Mouse (Mus musculus) embryonic fibroblast, embryonic 13.5 days (primary cell): Measurements from ENCODE around the gene Kctd2.

Experiments used
- CTCF ChIP-seq: IDR thresholded peaks from 2 replicates; pipeline ENCODE4 v1.5.1; 2011; ENCODE audit warnings: mild to moderate bottlenecking, control low read depth, low read length, moderate library complexity, borderline replicate concordance; ENCODE audit not compliant: insufficient read depth
- POLR2A ChIP-seq: IDR thresholded peaks from 2 replicates; pipeline ENCODE4 v1.6.1; 2011; ENCODE audit warnings: low read depth, mild to moderate bottlenecking, control low read depth, low read length, moderate library complexity

GRCm38 (mm10) chr11:115381743-115382539 is 38.0 kb upstream of the Kctd2 start, which contains the start of gene Cdr2l:
- no peak for TF ChIP-seq CTCF
- TF ChIP-seq POLR2A: peak; percentile 80
